21 mouse cellular contexts compared by ENCODE assay signal in genomic region chr11:106692890-106693289, GRCm38 (mm10). TPM values are rescaled to one million over a fixed set of nuclear protein-coding genes. Genes with fewer than 3 reads are reported as not detected.
DNase-seq lines count a peak whose midpoint lies in the region; TF ChIP-seq lines count a peak whose summit lies in the region.
"Had no signal": no experiment of that assay in that cellular context is flagged by ENCODE, and none has a peak within 500 bp of the region (broad histone marks: within the 10 kb centered on the region; RNA-seq: fewer than 3 reads in every experiment).

No protein-coding gene starts in this region.

- no peaks in the 10 kb centered on the region for H3K27me3 ChIP-seq in ES-Bruce4 (ENCODE audit: control insufficient read depth, insufficient read depth, low read length, poor library complexity, severe bottlenecking)
- H3K27me3 ChIP-seq: embryonic facial prominence, embryonic 13.5 days; embryonic facial prominence, embryonic 15.5 days; forebrain, embryonic 12.5 days had no signal

- H3K9me3 ChIP-seq in ES-Bruce4 (replicated peaks; ENCODE audit: control insufficient read depth, insufficient read depth, low read length, poor library complexity, severe bottlenecking) = no peaks in the 10 kb centered on the region
- H3K9me3 ChIP-seq: embryonic facial prominence, embryonic 13.5 days; embryonic facial prominence, embryonic 15.5 days; forebrain, embryonic 10.5 days; forebrain, embryonic 12.5 days had no signal

- TF ChIP-seq EP300 in ES-Bruce4 (IDR thresholded peaks at IDR 0.05; ENCODE audit: insufficient read depth, low read depth, low read length) = peak; percentile 78; the same call in 1 of the 2 replicates

- peaks cover 15% of the 10 kb centered on the region for H3K36me3 ChIP-seq in ES-Bruce4 (ENCODE audit: control insufficient read depth, insufficient read depth, low read length, poor library complexity, severe bottlenecking)
- H3K36me3 ChIP-seq: embryonic facial prominence, embryonic 13.5 days; embryonic facial prominence, embryonic 15.5 days; forebrain, embryonic 10.5 days; forebrain, embryonic 12.5 days had no signal

- peaks cover 8% of the 10 kb centered on the region for H3K4me1 ChIP-seq in ES-Bruce4 (ENCODE audit: control insufficient read depth, insufficient read depth, low read length)
- H3K4me1 ChIP-seq: embryonic facial prominence, embryonic 13.5 days; embryonic facial prominence, embryonic 15.5 days; forebrain, embryonic 10.5 days; forebrain, embryonic 12.5 days had no signal

- no peak for TF ChIP-seq CTCF in ES-Bruce4 (IDR thresholded peaks at IDR 0.05; ENCODE audit: low read depth, low read length)

- TF ChIP-seq POLR2A in ES-Bruce4 (IDR thresholded peaks at IDR 0.05; ENCODE audit: insufficient read depth, low read length) = no peak

- DNase-seq in ES-CJ7 (ENCODE audit: low read depth, low spot score) = peak; percentile 57
- peak; percentile 57 for DNase-seq in ZHBTc4 (ENCODE audit: low read depth, low spot score)
- DNase-seq in heart, adult 8-10 months (ENCODE audit: low spot score) = no peak
- no peak for DNase-seq in spleen, postnatal 10 days (ENCODE audit: low spot score in 2 of 2)
- DNase-seq: adrenal gland, adult 2 months; adrenal gland, postnatal 10 days; adrenal gland, postnatal 25 days; cerebellum, adult 11 months; cerebellum, adult 18-20 months; cerebellum, adult 8-10 months; cerebellum, adult 9-11 months; cerebellum, postnatal 14 days; cerebellum, postnatal 36 days; embryo, embryonic 11 days had no signal

- H3K4me3 ChIP-seq in ES-Bruce4 (ENCODE audit: low read depth, low read length) = no peak overlapping the region
- H3K4me3 ChIP-seq: embryonic facial prominence, embryonic 13.5 days; embryonic facial prominence, embryonic 15.5 days; erythroblast, embryonic 14.5 days; forebrain, embryonic 10.5 days; forebrain, embryonic 12.5 days had no signal

- peak overlapping the region; percentile 75; the same call in 1 of the 2 replicates for H3K27ac ChIP-seq in ES-Bruce4 (ENCODE audit: insufficient read depth, low read length)
- H3K27ac ChIP-seq: embryonic facial prominence, embryonic 13.5 days; embryonic facial prominence, embryonic 15.5 days; forebrain, embryonic 10.5 days; forebrain, embryonic 12.5 days had no signal

- H3K9ac ChIP-seq in ES-Bruce4 (ENCODE audit: low read depth, poor library complexity, severe bottlenecking) = no peak overlapping the region
- H3K9ac ChIP-seq: embryonic facial prominence, embryonic 13.5 days; embryonic facial prominence, embryonic 15.5 days; forebrain, embryonic 12.5 days had no signal

RNA-seq across cellular contexts. Expression of gene Pecam1, which starts 57.5 kb away (rescaled TPM):
- 21.6 and 24.3 TPM in 2 replicates for polyA plus RNA-seq in ES-Bruce4 (2011; ENCODE audit: insufficient read depth, insufficient read length, low read depth, missing spikeins)
- 100 to 1,000 TPM in 3 of 4 experiments, 10 to 100 TPM in 1; 97.3 to 119 (median 109) TPM for total RNA-seq in heart, adult 8-10 months (2022)
- polyA plus RNA-seq: erythroblast, embryonic 14.5 days had no signal

RNA-seq across cellular contexts. Expression of gene Milr1, which starts 58.1 kb away (rescaled TPM):
- 0.40 and 1.2 TPM in 2 replicates for polyA plus RNA-seq in ES-Bruce4 (2011; ENCODE audit: insufficient read depth, insufficient read length, low read depth, missing spikeins)
- 1 to 10 TPM in 1 of 4 experiments, under 1 TPM in 3; 0.22 to 1.5 (median 0.74) TPM for total RNA-seq in heart, adult 8-10 months (2022)
- total RNA-seq: MEL had no signal
- polyA plus RNA-seq: adrenal gland, adult 2 months; erythroblast, embryonic 14.5 days had no signal

Comparison
In these comparisons a context has a peak if more than half of its experiments do, and no peak if none do; other contexts are left out.
1. DNase-seq: peak in ES-CJ7 (single experiment) and ZHBTc4 (single experiment); none in heart, adult 8-10 months (single experiment) and spleen, postnatal 10 days (0 of 2).